Mouse (Mus musculus) forebrain, embryonic 11.5 days (tissue): ENCODE data around the gene Hsd11b2. TPM values are rescaled to one million over a fixed set of nuclear protein-coding genes. Genes with fewer than 3 reads are reported as not detected.

Experiments
- ATAC-seq: fragments of 200-750 bp; cut with Nextera tagmentation; replicated peaks from 2 replicates; pipeline ENCODE4 v1.8.0; 2017; ENCODE audit warnings: moderate TSS enrichment; ENCODE audit not compliant: low FRiP score
- DNase-seq: peaks from one replicate; pipeline ENCODE4 v3.0.0-alpha.2; 2017; ENCODE audit warnings: low spot score
- H3K27ac ChIP-seq: fragments of 300-500 bp; sonication (generic); 2 replicates; pipeline ENCODE4 v1.5.1; 2014; ENCODE audit warnings: low read depth, low read length
- H3K27me3 ChIP-seq: fragments of 300-500 bp; sonication (generic); 2 replicates; pipeline ENCODE4 v1.6.1; 2014; ENCODE audit warnings: mild to moderate bottlenecking, low read length, mixed read lengths; ENCODE audit not compliant: control insufficient read depth, insufficient read depth
- H3K36me3 ChIP-seq: fragments of 300-500 bp; sonication (generic); 2 replicates; pipeline ENCODE4 v1.6.1; 2014; ENCODE audit warnings: mild to moderate bottlenecking, low read length, moderate library complexity, mixed read lengths; ENCODE audit not compliant: control insufficient read depth, insufficient read depth
- H3K4me1 ChIP-seq: fragments of 300-500 bp; sonication (generic); replicated peaks from 2 replicates; pipeline ENCODE4 v1.6.1; 2014; ENCODE audit warnings: low read length, mixed read lengths; ENCODE audit not compliant: control insufficient read depth, insufficient read depth
- H3K4me2 ChIP-seq: fragments of 300-500 bp; sonication (generic); 2 replicates; pipeline ENCODE4 v1.6.1; 2014; ENCODE audit warnings: low read depth, mild to moderate bottlenecking, low read length, moderate library complexity, mixed read lengths; ENCODE audit not compliant: severe bottlenecking
- H3K4me3 ChIP-seq: fragments of 300-500 bp; sonication (generic); 2 replicates; pipeline ENCODE4 v1.5.1; 2014; ENCODE audit warnings: low read depth, low read length
- H3K9ac ChIP-seq: fragments of 300-500 bp; sonication (generic); 2 replicates; pipeline ENCODE4 v1.6.1; 2014; ENCODE audit warnings: low read length
- H3K9me3 ChIP-seq: fragments of 300-500 bp; sonication (generic); 2 replicates; pipeline ENCODE4 v1.6.1; 2016; ENCODE audit warnings: low read length, mixed read lengths; ENCODE audit not compliant: control insufficient read depth
- WGBS: fragments of 180-500 bp; shearing (Covaris S2); extraction: QIAGEN DNeasy Blood & Tissue Kit; methylation state at CpG from one replicate; pipeline ENCODE4 v1.1.7; 2014; 5-methylcytosine and 5-hydroxymethylcytosine counted together
- polyA plus RNA-seq: library from polyadenylated mRNA; unstranded; fragments of >200 nt; fragmentation: Nextera tagmentation; extraction: Ambion mirVana; gene quantifications from 2 replicates; pipeline ENCODE4 v1.2.1, GENCODE M21; 2014

The Hsd11b2 gene
- polyA plus RNA-seq, 1 experiment from 2014 or later: 13.6 TPM

- ATAC-seq: no peak
- Histone ChIP-seq H3K4me2 (no peak overlapping the region), H3K4me3 (no peak overlapping the region), H3K9ac (no peak overlapping the region), H3K27ac (no peak overlapping the region), H3K27me3 (peaks cover 4% of the 10 kb centered on the region; the same call in 1 of the 2 replicates), H3K36me3 (no peaks in the 10 kb centered on the region), H3K9me3 (no peaks in the 10 kb centered on the region), H3K4me1 (peaks cover 8% of the 10 kb centered on the region)
- WGBS: 90% methylated on average over 6 of the region's 6 CpGs
- no peak for DNase-seq
Measured at GRCm38 (mm10) chr8:105514194-105514593, 4.4 kb upstream of the Hsd11b2 start.

- DNase-seq: no peak
- Histone ChIP-seq H3K4me1 (peaks cover 13% of the 10 kb centered on the region), H3K27ac (no peak overlapping the region), H3K36me3 (no peaks in the 10 kb centered on the region), H3K9ac (no peak overlapping the region), H3K9me3 (no peaks in the 10 kb centered on the region), H3K4me2 (no peak overlapping the region), H3K4me3 (no peak overlapping the region), H3K27me3 (peaks cover 4% of the 10 kb centered on the region; the same call in 1 of the 2 replicates)
- 84% methylated on average over 5 of the region's 5 CpGs for WGBS
- no peak for ATAC-seq
Measured at GRCm38 (mm10) chr8:105514656-105515055, 3.9 kb upstream of the Hsd11b2 start.

GRCm38 (mm10) chr8:105516018-105516645 lies 2.4 kb upstream of the Hsd11b2 start:
- Histone ChIP-seq H3K9ac (peak overlapping the region; percentile 39; the same call in 1 of the 2 replicates), H3K27ac (no peak overlapping the region), H3K36me3 (no peaks in the 10 kb centered on the region), H3K9me3 (no peaks in the 10 kb centered on the region), H3K27me3 (peaks cover 4% of the 10 kb centered on the region; the same call in 1 of the 2 replicates), H3K4me3 (no peak overlapping the region), H3K4me2 (peak overlapping the region; percentile 45; the same call in 1 of the 2 replicates), H3K4me1 (peaks cover 18% of the 10 kb centered on the region)
- peak; percentile 91 for DNase-seq
- ATAC-seq: peak; percentile 47
- 9% methylated on average over 12 of the region's 12 CpGs for WGBS

DNA sequence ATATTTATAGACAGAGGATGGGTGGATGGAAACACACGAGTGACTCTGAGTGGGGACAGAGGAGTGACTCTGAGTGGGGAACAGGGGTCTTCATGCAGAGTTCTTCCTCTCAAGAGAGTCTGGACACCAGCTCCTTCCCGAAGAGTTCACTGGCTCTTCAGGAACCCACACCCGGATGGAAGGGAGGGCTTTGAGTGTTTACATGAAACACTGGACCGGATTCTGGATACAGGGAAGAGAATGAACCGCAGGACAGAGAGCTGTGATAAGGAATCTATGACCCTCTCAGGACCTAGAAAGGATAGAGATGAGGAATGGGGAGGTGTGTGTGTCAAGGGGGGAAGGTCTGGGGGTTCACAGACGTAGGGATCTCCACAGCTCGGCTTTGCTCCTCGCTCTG lies 1.2 kb upstream of the Hsd11b2 start:
- no peak overlapping the region for H3K27ac ChIP-seq
- H3K9ac ChIP-seq: no peak overlapping the region
- H3K9me3 ChIP-seq: no peaks in the 10 kb centered on the region
- no peaks in the 10 kb centered on the region for H3K36me3 ChIP-seq
- no peak for ATAC-seq
- DNase-seq: no peak
- no peak overlapping the region for H3K4me2 ChIP-seq
- H3K4me1 ChIP-seq: peaks cover 23% of the 10 kb centered on the region
- peaks cover 4% of the 10 kb centered on the region; the same call in 1 of the 2 replicates for H3K27me3 ChIP-seq
- no peak overlapping the region for H3K4me3 ChIP-seq
- WGBS: 42% methylated on average over 8 of the region's 8 CpGs

- Histone ChIP-seq H3K4me3 (peak overlapping the region; percentile 56), H3K4me1 (peaks cover 23% of the 10 kb centered on the region), H3K9ac (peak overlapping the region; percentile 77), H3K36me3 (no peaks in the 10 kb centered on the region; the same call in 1 of the 2 replicates), H3K27ac (no peak overlapping the region), H3K27me3 (peaks cover 4% of the 10 kb centered on the region; the same call in 1 of the 2 replicates), H3K4me2 (peak overlapping the region; percentile 88), H3K9me3 (no peaks in the 10 kb centered on the region)
- DNase-seq (no peak), ATAC-seq (no peak)
- 5% methylated on average over 2 of the region's 2 CpGs for WGBS
Measured at GRCm38 (mm10) chr8:105519591-105519990, 1.0 kb downstream of the Hsd11b2 start.

GRCm38 (mm10) chr8:105520521-105520920 lies 2.0 kb downstream of the Hsd11b2 start:
- WGBS: 25% methylated on average over 5 of the region's 5 CpGs
- H3K4me2 ChIP-seq: peak overlapping the region; percentile 88
- H3K9ac ChIP-seq: peak overlapping the region; percentile 32; the same call in 1 of the 2 replicates
- no peak for ATAC-seq
- no peak overlapping the region for H3K4me3 ChIP-seq
- no peaks in the 10 kb centered on the region for H3K9me3 ChIP-seq
- no peaks in the 10 kb centered on the region; the same call in 1 of the 2 replicates for H3K36me3 ChIP-seq
- no peak for DNase-seq
- H3K4me1 ChIP-seq: peaks cover 23% of the 10 kb centered on the region
- peak overlapping the region; percentile 52 for H3K27ac ChIP-seq
- H3K27me3 ChIP-seq: peaks cover 4% of the 10 kb centered on the region; the same call in 1 of the 2 replicates

- H3K9me3 ChIP-seq: no peaks in the 10 kb centered on the region
- H3K4me2 ChIP-seq: peak overlapping the region; percentile 88; the same call in 1 of the 2 replicates
- peak overlapping the region; percentile 52; the same call in 1 of the 2 replicates for H3K27ac ChIP-seq
- WGBS: 0% methylated on average over 3 of the region's 3 CpGs
- peaks cover 4% of the 10 kb centered on the region; the same call in 1 of the 2 replicates for H3K27me3 ChIP-seq
- peak overlapping the region; percentile 32; the same call in 1 of the 2 replicates for H3K9ac ChIP-seq
- peak; percentile 62 for ATAC-seq
- peaks cover 22% of the 10 kb centered on the region for H3K4me1 ChIP-seq
- peak; percentile 76 for DNase-seq
- no peak overlapping the region for H3K4me3 ChIP-seq
- no peaks in the 10 kb centered on the region; the same call in 1 of the 2 replicates for H3K36me3 ChIP-seq
Measured at GRCm38 (mm10) chr8:105521061-105521460, 2.5 kb downstream of the Hsd11b2 start.

DNA sequence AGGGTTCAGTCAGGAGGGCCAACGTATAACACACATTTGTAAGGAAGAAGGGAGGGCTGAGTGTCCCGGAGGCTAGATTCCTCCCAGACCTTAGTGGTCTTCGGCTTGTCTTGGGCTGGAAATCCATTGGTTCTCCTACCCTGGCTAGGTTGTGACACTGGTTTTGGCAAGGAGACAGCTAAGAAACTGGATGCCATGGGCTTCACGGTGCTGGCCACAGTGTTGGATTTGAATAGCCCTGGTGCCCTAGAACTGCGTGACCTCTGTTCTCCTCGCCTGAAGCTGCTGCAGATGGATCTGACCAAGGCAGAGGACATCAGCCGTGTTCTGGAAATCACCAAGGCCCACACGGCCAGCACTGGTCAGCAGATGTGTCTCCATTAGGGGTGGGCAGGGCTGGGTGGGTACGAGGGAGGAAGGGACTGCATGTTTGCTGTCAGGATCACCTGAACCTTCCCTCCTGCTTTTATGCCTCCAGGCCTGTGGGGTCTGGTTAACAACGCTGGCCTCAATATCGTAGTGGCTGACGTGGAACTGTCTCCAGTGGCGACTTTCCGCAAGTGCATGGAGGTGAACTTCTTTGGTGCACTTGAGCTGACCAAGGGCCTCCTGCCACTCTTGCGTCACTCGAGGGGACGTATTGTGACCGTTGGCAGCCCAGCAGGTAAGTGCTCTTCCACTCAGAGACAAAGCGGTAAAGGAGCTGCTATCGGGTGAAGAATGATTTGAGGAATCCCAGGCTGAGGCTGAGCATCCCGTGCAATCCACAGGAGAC lies 3.6 kb downstream of the Hsd11b2 start:
- Histone ChIP-seq H3K4me1 (peaks cover 18% of the 10 kb centered on the region), H3K4me3 (no peak overlapping the region), H3K9me3 (no peaks in the 10 kb centered on the region), H3K36me3 (no peaks in the 10 kb centered on the region; the same call in 1 of the 2 replicates), H3K9ac (no peak overlapping the region), H3K27ac (no peak overlapping the region), H3K4me2 (no peak overlapping the region), H3K27me3 (no peaks in the 10 kb centered on the region; the same call in 1 of the 2 replicates)
- ATAC-seq: no peak
- 88% methylated on average over 21 of the region's 21 CpGs for WGBS
- no peak for DNase-seq
